9 mouse cellular contexts compared by ENCODE assay signal in genomic region chr6:99065569-99066353, GRCm38 (mm10).
DNase-seq lines count a peak whose midpoint lies in the region; ATAC-seq and TF ChIP-seq lines count a peak whose summit lies in the region.
"Had no signal": no experiment of that assay in that cellular context is flagged by ENCODE, and none has a peak within 500 bp of the region (broad histone marks: within the 10 kb centered on the region; RNA-seq: fewer than 3 reads in every experiment).

No protein-coding gene starts in this region.

- ATAC-seq in intestine, embryonic 15.5 days = 0 out of 2 replicates have a peak, but pooled peaks have one; percentile 39
- no peak for ATAC-seq in intestine, embryonic 16.5 days
- peak; percentile 64; the same call in 1 of the 2 replicates for ATAC-seq in heart, embryonic 13.5 days (ENCODE audit: extremely low read depth, insufficient number of reproducible peaks, low FRiP score, low TSS enrichment)
- peak; percentile 48; the same call in 1 of the 2 replicates for ATAC-seq in limb, embryonic 15.5 days (ENCODE audit: insufficient number of reproducible peaks, low FRiP score, low TSS enrichment, low read depth)
- ATAC-seq in erythroblast, adult 5-6 weeks (replicated peaks; ENCODE audit: low FRiP score, poor library complexity, severe bottlenecking) = no peak

- no peak overlapping the region for H3K4me2 ChIP-seq in intestine, embryonic 15.5 days (replicated peaks)
- no peak overlapping the region for H3K4me2 ChIP-seq in intestine, embryonic 16.5 days (ENCODE audit: low read depth, low read length)
- H3K4me2 ChIP-seq in heart, embryonic 13.5 days = peak overlapping the region; percentile 9
- no peak overlapping the region for H3K4me2 ChIP-seq in limb, embryonic 15.5 days

- no peaks in the 10 kb centered on the region for H3K9me3 ChIP-seq in intestine, embryonic 15.5 days
- H3K9me3 ChIP-seq in intestine, embryonic 16.5 days (ENCODE audit: control insufficient read depth, low read length) = no peaks in the 10 kb centered on the region
- no peaks in the 10 kb centered on the region for H3K9me3 ChIP-seq in heart, embryonic 13.5 days
- no peaks in the 10 kb centered on the region for H3K9me3 ChIP-seq in limb, embryonic 15.5 days

- 0 out of 2 replicates have a peak, but pooled peaks cover 2% of the 10 kb centered on the region for H3K4me1 ChIP-seq in intestine, embryonic 15.5 days (replicated peaks)
- peaks cover 5% of the 10 kb centered on the region; the same call in 1 of the 2 replicates for H3K4me1 ChIP-seq in intestine, embryonic 16.5 days (ENCODE audit: control insufficient read depth, insufficient read depth, low read length)
- peaks cover 58% of the 10 kb centered on the region for H3K4me1 ChIP-seq in heart, embryonic 13.5 days
- H3K4me1 ChIP-seq in limb, embryonic 15.5 days = peaks cover 21% of the 10 kb centered on the region
- no peaks in the 10 kb centered on the region; the same call in 1 of the 2 replicates for H3K4me1 ChIP-seq in cerebellum, adult 2 months (ENCODE audit: control insufficient read depth, insufficient read depth, low read length)

- no peak for TF ChIP-seq CTCF in cerebellum, adult 2 months (IDR thresholded peaks at IDR 0.05; ENCODE audit: borderline replicate concordance, insufficient read depth, low read depth, low read length)

- no peak overlapping the region for H3K4me3 ChIP-seq in intestine, embryonic 15.5 days (replicated peaks)
- no peak overlapping the region for H3K4me3 ChIP-seq in intestine, embryonic 16.5 days (ENCODE audit: low read length)
- H3K4me3 ChIP-seq in heart, embryonic 13.5 days = no peak overlapping the region
- H3K4me3 ChIP-seq in limb, embryonic 15.5 days = no peak overlapping the region
- H3K4me3 ChIP-seq in cerebellum, adult 2 months (replicated peaks; ENCODE audit: insufficient read depth, low read depth, low read length) = no peak overlapping the region

- WGBS in intestine, embryonic 15.5 days = 59% methylated on average over 9 of the region's 9 CpGs
- WGBS in intestine, embryonic 16.5 days = 65% methylated on average over 9 of the region's 9 CpGs
- WGBS in heart, embryonic 13.5 days = 37% methylated on average over 9 of the region's 9 CpGs
- WGBS in limb, embryonic 15.5 days = 36% methylated on average over 9 of the region's 9 CpGs
- 53% methylated on average over 9 of the region's 9 CpGs for WGBS in cerebellum, adult 2 months

- no peak overlapping the region for H3K27ac ChIP-seq in intestine, embryonic 15.5 days
- no peak overlapping the region for H3K27ac ChIP-seq in intestine, embryonic 16.5 days (ENCODE audit: low read length)
- peak overlapping the region; percentile 78 for H3K27ac ChIP-seq in heart, embryonic 13.5 days (replicated peaks)
- peak overlapping the region; percentile 5; the same call in 1 of the 2 replicates for H3K27ac ChIP-seq in limb, embryonic 15.5 days
- no peak overlapping the region for H3K27ac ChIP-seq in cerebellum, adult 2 months (ENCODE audit: insufficient read depth, low read length)

- peak; percentile 49 for DNase-seq in embryo, embryonic 10.5 days (ENCODE audit: low spot score)
- no peak for DNase-seq in cerebellum, adult 2 months
- DNase-seq in layer of hippocampus, adult 9-11 months = no peak
- DNase-seq: cerebellum, adult 9-10 months had no signal

- H3K36me3 ChIP-seq in intestine, embryonic 15.5 days = no peaks in the 10 kb centered on the region
- H3K36me3 ChIP-seq in intestine, embryonic 16.5 days (ENCODE audit: control insufficient read depth, insufficient read depth, low read length) = no peaks in the 10 kb centered on the region
- H3K36me3 ChIP-seq in heart, embryonic 13.5 days = peaks cover 18% of the 10 kb centered on the region
- H3K36me3 ChIP-seq in limb, embryonic 15.5 days = no peaks in the 10 kb centered on the region

- H3K27me3 ChIP-seq in intestine, embryonic 15.5 days (replicated peaks) = no peaks in the 10 kb centered on the region
- H3K27me3 ChIP-seq in intestine, embryonic 16.5 days (replicated peaks; ENCODE audit: control insufficient read depth, insufficient read depth, low read length) = no peaks in the 10 kb centered on the region
- no peaks in the 10 kb centered on the region for H3K27me3 ChIP-seq in heart, embryonic 13.5 days (replicated peaks)
- no peaks in the 10 kb centered on the region for H3K27me3 ChIP-seq in limb, embryonic 15.5 days
- H3K27me3 ChIP-seq in cerebellum, adult 2 months (ENCODE audit: control insufficient read depth, insufficient read depth, low read length) = no peaks in the 10 kb centered on the region

- H3K9ac ChIP-seq in intestine, embryonic 15.5 days = no peak overlapping the region
- H3K9ac ChIP-seq in intestine, embryonic 16.5 days (ENCODE audit: low read depth, low read length) = no peak overlapping the region
- H3K9ac ChIP-seq in heart, embryonic 13.5 days = peak overlapping the region; percentile 19; the same call in 1 of the 2 replicates
- H3K9ac ChIP-seq in limb, embryonic 15.5 days = no peak overlapping the region

- no peak for TF ChIP-seq POLR2A in cerebellum, adult 2 months (IDR thresholded peaks at IDR 0.05; ENCODE audit: borderline replicate concordance, insufficient read depth, low read length)

Comparison
In these comparisons a context has a peak if more than half of its experiments do, and no peak if none do; other contexts are left out.
1. ATAC-seq: peak in intestine, embryonic 15.5 days (single experiment), heart, embryonic 13.5 days (single experiment) and limb, embryonic 15.5 days (single experiment); none in intestine, embryonic 16.5 days (single experiment) and erythroblast, adult 5-6 weeks (single experiment).
2. H3K27ac ChIP-seq: peak in heart, embryonic 13.5 days (single experiment) and limb, embryonic 15.5 days (single experiment); none in intestine, embryonic 15.5 days (single experiment), intestine, embryonic 16.5 days (single experiment) and cerebellum, adult 2 months (single experiment).